Mouse (Mus musculus) heart, embryonic 15.5 days (tissue): ENCODE data around the gene Tmem143. TPM values are rescaled to one million over a fixed set of nuclear protein-coding genes. Genes with fewer than 3 reads are reported as not detected.
"Not testable (repeated sequence)": the region's sequence is repeated elsewhere in the genome, so short reads cannot be mapped to it uniquely, and the experiment has no call there.

Experiments used
- ATAC-seq: fragments of 200-750 bp; cut with Nextera tagmentation; replicated peaks from 2 replicates; pipeline ENCODE4 v1.8.0; 2017; ENCODE audit warnings: low read depth, moderate TSS enrichment; ENCODE audit not compliant: insufficient number of reproducible peaks, insufficient read depth, low FRiP score
- H3K27ac ChIP-seq: fragments of 300-500 bp; sonication (generic); 2 replicates; pipeline ENCODE4 v1.5.1; 2015; ENCODE audit warnings: mild to moderate bottlenecking, inconsistent platforms
- H3K27me3 ChIP-seq: fragments of 300-500 bp; sonication (generic); 2 replicates; pipeline ENCODE4 v1.6.1; 2015; ENCODE audit warnings: inconsistent platforms
- H3K36me3 ChIP-seq: fragments of 300-500 bp; sonication (generic); 2 replicates; pipeline ENCODE4 v1.6.1; 2015; ENCODE audit warnings: mild to moderate bottlenecking, inconsistent platforms
- H3K4me1 ChIP-seq: fragments of 300-500 bp; sonication (generic); replicated peaks from 2 replicates; pipeline ENCODE4 v1.6.1; 2015; ENCODE audit warnings: inconsistent platforms
- H3K4me2 ChIP-seq: fragments of 300-500 bp; sonication (generic); 2 replicates; pipeline ENCODE4 v1.6.1; 2015; ENCODE audit warnings: inconsistent platforms, mild to moderate bottlenecking, moderate library complexity
- H3K4me3 ChIP-seq: fragments of 300-500 bp; sonication (generic); 2 replicates; pipeline ENCODE4 v1.5.1; 2015; ENCODE audit warnings: mild to moderate bottlenecking, inconsistent platforms
- H3K9ac ChIP-seq: fragments of 300-500 bp; sonication (generic); 2 replicates; pipeline ENCODE4 v1.6.1; 2015; ENCODE audit warnings: mild to moderate bottlenecking, inconsistent platforms
- H3K9me3 ChIP-seq: fragments of 300-500 bp; sonication (generic); replicated peaks from 2 replicates; pipeline ENCODE4 v1.6.1; 2016; ENCODE audit warnings: inconsistent platforms
- WGBS: fragments of 180-500 bp; shearing (Covaris S2); methylation state at CpG from one replicate; pipeline ENCODE4 v1.1.7; 2015; ENCODE audit warnings: mixed read lengths; 5-methylcytosine and 5-hydroxymethylcytosine counted together
- polyA plus RNA-seq: library from polyadenylated mRNA; unstranded; fragments of >200 nt; fragmentation: Nextera tagmentation; extraction: Ambion mirVana; gene quantifications from 2 replicates; pipeline ENCODE4 v1.2.1, GENCODE M21; 2015

Gene Tmem143
- polyA plus RNA-seq, 1 experiment from 2014 or later, result 8.0 TPM

DNA sequence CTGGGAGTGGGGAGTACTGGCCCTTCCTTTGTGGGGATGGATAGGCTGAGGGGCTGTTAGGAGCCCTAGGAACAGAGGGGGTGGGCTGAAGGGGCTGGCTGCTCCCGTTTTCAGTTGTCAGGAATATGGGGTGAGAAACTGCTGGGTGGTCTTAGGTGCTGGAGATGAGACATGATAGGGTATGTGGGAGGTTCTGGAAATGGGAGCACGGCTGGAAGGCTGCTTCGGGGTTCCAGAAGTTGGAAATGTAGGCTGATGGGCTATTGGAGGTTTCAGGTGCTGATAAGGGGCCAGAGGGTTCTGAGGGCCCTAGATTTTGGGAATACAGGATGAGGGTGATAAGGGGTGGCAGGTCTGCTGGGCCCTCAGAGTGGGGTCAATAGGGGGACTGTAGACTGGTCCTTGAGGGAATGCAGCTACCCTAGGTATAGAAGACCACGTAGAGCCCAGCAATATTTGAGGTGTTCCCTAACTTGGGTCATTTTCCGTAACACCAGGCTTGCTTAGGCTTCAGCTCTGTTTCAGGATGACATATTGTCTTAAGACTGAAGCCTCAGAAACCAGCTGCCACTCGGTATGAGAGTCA is 717 bp upstream of the Tmem143 start:
- Histone ChIP-seq H3K27ac (peak overlapping the region; percentile 28; the same call in 1 of the 2 replicates), H3K4me1 (peaks cover 13% of the 10 kb centered on the region), H3K9me3 (no peaks in the 10 kb centered on the region), H3K4me2 (peak overlapping the region; percentile 93), H3K27me3 (no peaks in the 10 kb centered on the region), H3K36me3 (no peaks in the 10 kb centered on the region), H3K9ac (no peak overlapping the region), H3K4me3 (peak overlapping the region; percentile 61)
- WGBS, result 67% methylated on average over 6 of the region's 6 CpGs
- ATAC-seq, result 0 out of 2 replicates have a peak, but pooled peaks have one; percentile 1

DNA sequence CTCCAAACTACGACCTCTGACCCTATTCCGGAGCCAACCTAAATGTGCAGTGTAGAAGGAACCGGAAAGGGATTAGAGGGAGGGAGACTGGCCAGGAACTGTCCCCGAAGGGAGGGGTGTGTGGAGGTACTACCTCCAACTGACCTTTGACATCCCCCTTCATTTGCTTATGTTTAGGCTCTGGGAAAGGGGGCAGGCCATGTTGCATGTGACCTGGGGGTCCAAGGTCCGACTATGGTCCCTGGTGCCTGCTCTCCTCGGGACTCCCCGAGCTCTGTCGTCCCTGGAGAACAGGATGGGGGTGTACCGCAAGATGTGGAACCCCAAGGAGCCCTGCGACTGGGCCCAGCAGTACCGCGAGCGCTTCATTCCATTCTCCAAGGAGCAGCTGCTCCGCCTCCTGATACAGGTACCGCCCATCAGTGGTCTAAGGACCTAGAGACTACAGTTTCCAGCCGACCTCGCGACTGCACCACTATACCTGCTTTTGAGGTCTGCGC is 567 bp downstream of the Tmem143 start:
- H3K27ac ChIP-seq, result peak overlapping the region; percentile 82
- ATAC-seq, result peak; percentile 37
- H3K9ac ChIP-seq, result peak overlapping the region; percentile 69
- 2% methylated on average over 19 of the region's 19 CpGs for WGBS
- no peaks in the 10 kb centered on the region for H3K27me3 ChIP-seq
- no peaks in the 10 kb centered on the region for H3K36me3 ChIP-seq
- H3K4me3 ChIP-seq, result peak overlapping the region; percentile 61
- no peaks in the 10 kb centered on the region for H3K9me3 ChIP-seq
- peaks cover 13% of the 10 kb centered on the region for H3K4me1 ChIP-seq
- peak overlapping the region; percentile 93 for H3K4me2 ChIP-seq

DNA sequence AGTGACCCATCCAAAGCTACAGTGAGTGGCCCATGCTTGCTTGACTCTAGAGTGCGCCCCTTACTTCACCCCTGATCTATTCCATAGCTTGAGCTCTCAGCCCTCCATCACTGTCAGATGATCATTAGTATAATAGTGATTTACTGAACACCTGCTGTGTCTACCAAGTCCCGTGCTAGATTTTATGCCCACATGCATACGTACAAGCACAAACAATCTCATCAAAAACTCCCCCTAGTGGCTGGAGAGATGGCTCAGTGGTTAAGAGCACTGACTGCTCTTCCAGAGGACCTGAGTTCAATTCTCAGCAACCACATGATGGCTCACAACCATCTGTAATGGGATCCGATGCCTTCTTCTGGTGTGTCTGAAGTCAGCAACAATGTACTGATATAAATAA is 1.4 kb downstream of the Tmem143 start:
- peak overlapping the region; percentile 61; the same call in 1 of the 2 replicates for H3K4me3 ChIP-seq
- not testable (repeated sequence) for H3K27ac ChIP-seq, H3K9ac ChIP-seq, H3K27me3 ChIP-seq, H3K36me3 ChIP-seq, H3K9me3 ChIP-seq, ATAC-seq
- H3K4me1 ChIP-seq, result peaks cover 13% of the 10 kb centered on the region
- 63% methylated on average over 4 of the region's 4 CpGs for WGBS
- peak overlapping the region; percentile 93 for H3K4me2 ChIP-seq

DNA sequence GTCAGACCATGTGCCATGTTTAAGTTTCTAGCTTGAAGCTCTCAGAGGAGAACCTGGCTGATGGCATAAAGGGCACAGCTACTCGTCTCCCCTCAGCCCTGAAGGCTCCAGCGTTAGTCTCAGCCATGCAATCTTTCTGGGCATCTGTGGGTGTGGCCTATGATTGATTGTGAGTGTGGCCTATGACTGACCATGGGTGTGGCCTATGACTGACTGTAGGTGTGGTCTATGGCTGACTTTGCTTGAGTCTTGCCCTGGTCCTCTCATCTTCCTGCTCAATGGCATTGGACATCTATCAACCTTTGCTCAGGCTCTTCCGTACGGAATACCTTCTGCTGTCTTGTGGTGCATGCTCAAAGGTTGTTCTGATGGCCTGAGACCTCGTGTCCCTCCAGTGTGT is 4.8 kb downstream of the Tmem143 start:
- H3K27ac ChIP-seq, result no peak overlapping the region
- peaks cover 11% of the 10 kb centered on the region for H3K4me1 ChIP-seq
- no peak overlapping the region for H3K4me2 ChIP-seq
- H3K4me3 ChIP-seq, result no peak overlapping the region
- no peaks in the 10 kb centered on the region for H3K36me3 ChIP-seq
- no peak for ATAC-seq
- 56% methylated on average over 5 of the region's 5 CpGs for WGBS
- no peaks in the 10 kb centered on the region for H3K27me3 ChIP-seq
- no peaks in the 10 kb centered on the region for H3K9me3 ChIP-seq
- H3K9ac ChIP-seq, result no peak overlapping the region

DNA sequence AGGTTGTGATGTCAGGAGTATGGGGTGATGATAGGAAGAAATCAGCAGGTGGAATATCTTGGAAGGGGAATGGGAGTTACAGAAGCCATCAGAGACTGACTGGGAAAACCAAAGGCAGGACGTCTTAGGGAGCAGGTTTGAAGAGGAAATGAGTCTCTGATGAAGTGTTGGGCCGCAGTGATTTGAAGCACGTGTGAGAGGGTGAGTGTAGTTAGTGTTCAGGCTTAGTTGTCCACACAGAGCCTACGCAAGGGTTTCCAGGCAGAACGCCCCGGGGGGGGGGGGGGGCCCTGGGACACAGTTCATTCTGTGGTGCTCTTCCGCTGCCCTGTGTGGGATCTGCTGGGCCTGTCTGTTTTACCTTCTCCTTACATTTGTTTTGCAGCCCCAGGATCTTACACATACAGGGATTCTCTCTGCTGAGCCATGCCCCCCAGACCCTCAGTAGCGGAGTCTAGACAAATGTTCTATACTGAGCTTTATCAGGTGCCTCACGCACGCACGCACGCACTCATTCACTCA is 5.8 kb downstream of the Tmem143 start:
- H3K9ac ChIP-seq, result no peak overlapping the region
- no peak overlapping the region for H3K27ac ChIP-seq
- no peaks in the 10 kb centered on the region for H3K9me3 ChIP-seq
- no peak overlapping the region for H3K4me3 ChIP-seq
- H3K36me3 ChIP-seq, result no peaks in the 10 kb centered on the region
- no peak for ATAC-seq
- WGBS, result 68% methylated on average over 12 of the region's 12 CpGs
- H3K4me2 ChIP-seq, result no peak overlapping the region
- peaks cover 7% of the 10 kb centered on the region for H3K4me1 ChIP-seq
- no peaks in the 10 kb centered on the region for H3K27me3 ChIP-seq

DNA sequence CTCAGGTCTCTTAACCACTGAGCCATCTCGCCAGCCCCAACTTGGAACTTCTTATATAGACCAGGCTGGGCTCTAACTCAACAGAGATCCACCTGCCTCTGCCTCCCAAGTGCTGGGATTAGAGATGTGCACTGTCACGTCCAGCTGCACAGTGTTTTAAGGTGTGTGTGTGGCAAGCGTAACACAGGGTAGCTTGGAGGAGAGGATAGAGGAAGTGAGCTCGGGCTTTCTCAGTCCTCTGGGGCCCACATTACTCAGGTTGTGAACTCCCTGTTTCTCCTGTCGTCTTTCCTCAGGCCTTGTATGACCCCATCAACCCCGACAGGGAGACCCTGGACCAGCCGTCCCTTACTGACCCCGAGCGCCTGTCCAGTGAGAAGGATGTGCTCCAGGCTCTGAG is 9.9 kb downstream of the Tmem143 start:
- Histone ChIP-seq H3K4me1 (no peaks in the 10 kb centered on the region), H3K36me3 (peaks cover 17% of the 10 kb centered on the region), H3K27ac (no peak overlapping the region), H3K4me2 (no peak overlapping the region), H3K27me3 (no peaks in the 10 kb centered on the region), H3K4me3 (no peak overlapping the region), H3K9me3 (no peaks in the 10 kb centered on the region), H3K9ac (no peak overlapping the region)
- no peak for ATAC-seq
- WGBS, result 91% methylated on average over 9 of the region's 9 CpGs

DNA sequence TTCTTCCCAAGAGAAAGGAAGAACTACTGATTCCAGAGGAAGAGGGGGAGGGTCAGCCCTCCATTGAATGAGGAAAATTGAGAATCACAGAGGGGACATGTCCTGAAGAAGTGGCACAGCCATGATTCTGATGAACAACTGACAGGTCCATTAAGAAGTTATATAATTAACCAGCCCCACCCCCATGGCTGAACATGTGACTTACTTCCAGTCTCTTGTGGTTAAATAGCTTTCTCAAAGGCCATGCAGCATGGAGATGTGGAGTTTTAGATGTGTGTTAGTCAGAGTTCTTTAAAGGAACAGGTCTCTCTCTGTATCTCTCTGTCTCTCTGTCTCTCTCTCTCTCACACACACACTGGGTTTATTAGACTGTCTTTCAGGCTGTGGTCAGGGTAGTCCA is 11.6 kb downstream of the Tmem143 start:
- H3K9me3 ChIP-seq, result no peaks in the 10 kb centered on the region
- peaks cover 17% of the 10 kb centered on the region for H3K36me3 ChIP-seq
- no peak for ATAC-seq
- H3K4me3 ChIP-seq, result no peak overlapping the region
- H3K27ac ChIP-seq, result no peak overlapping the region
- no peak overlapping the region for H3K9ac ChIP-seq
- H3K4me2 ChIP-seq, result no peak overlapping the region
- H3K4me1 ChIP-seq, result no peaks in the 10 kb centered on the region
- no peaks in the 10 kb centered on the region for H3K27me3 ChIP-seq

DNA sequence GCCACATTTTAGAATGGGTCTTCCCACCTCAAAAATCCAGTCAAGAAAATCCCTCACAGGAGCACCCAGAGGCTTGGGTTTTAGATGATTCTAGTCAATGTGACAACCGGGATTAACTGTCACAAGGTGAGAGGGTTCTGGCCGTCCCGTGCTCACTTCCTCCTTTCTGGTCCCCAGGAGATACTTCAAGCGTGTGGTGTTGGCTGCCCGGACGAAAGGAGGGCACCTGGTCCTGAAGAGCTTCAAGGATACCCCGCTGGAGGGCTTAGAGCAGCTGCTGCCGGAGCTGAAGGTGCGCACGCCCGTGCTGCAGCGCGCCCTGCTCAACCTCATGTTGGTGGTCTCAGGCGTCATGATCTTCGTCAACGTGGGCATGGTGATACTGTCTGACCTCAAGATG is 12.4 kb downstream of the Tmem143 start:
- 87% methylated on average over 16 of the region's 16 CpGs for WGBS
- no peak for ATAC-seq
- Histone ChIP-seq H3K27ac (no peak overlapping the region), H3K4me3 (no peak overlapping the region), H3K4me2 (no peak overlapping the region), H3K9ac (no peak overlapping the region), H3K4me1 (no peaks in the 10 kb centered on the region), H3K9me3 (no peaks in the 10 kb centered on the region), H3K27me3 (no peaks in the 10 kb centered on the region), H3K36me3 (peaks cover 17% of the 10 kb centered on the region)

DNA sequence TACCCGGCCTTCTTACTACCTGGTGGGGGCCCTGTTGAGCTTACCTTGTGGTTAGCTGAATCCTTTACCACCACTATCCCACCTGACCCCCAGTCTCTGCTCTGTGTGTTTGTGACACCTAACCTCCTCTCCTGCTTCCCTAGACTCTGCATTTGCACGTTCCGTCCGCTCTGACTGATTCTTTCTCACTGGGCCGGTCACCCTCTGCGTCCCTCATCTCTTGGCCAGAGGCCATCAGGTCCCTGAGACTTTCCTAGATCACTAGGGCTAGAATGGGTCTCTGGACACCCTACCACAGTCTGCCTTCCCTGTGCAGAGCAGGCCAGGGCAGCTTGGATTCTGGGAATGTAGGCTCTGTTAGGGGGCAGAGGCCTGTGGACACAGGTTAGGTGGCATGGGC is 17.3 kb downstream of the Tmem143 start:
- Histone ChIP-seq H3K9ac (no peak overlapping the region), H3K4me2 (no peak overlapping the region), H3K4me1 (peaks cover 25% of the 10 kb centered on the region), H3K36me3 (peaks cover 17% of the 10 kb centered on the region), H3K27ac (no peak overlapping the region), H3K4me3 (no peak overlapping the region), H3K27me3 (no peaks in the 10 kb centered on the region), H3K9me3 (no peaks in the 10 kb centered on the region)
- 83% methylated on average over 6 of the region's 6 CpGs for WGBS
- no peak for ATAC-seq

DNA sequence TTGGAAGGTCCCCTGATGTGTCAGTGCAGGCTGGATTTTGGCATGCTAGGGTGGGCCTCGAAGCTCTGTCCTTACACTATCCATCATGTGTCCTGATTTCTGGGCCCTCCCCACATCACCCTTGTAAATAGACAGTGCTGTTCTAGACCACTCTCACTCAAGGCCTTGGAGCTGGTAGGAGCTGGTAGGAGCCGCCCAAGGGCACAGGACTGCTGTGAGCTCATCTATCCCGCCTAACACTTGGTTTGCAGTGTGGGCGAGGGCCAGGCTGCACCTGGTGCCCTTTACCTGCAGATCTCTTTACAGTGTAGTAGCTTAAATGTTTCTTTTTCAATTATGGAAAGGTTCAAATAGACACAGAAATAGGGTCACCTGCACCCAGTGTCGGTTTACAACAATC is 18.3 kb downstream of the Tmem143 start:
- Histone ChIP-seq H3K9me3 (no peaks in the 10 kb centered on the region), H3K27ac (no peak overlapping the region), H3K4me2 (no peak overlapping the region), H3K36me3 (peaks cover 8% of the 10 kb centered on the region), H3K4me1 (peaks cover 34% of the 10 kb centered on the region), H3K27me3 (no peaks in the 10 kb centered on the region), H3K4me3 (no peak overlapping the region), H3K9ac (no peak overlapping the region)
- ATAC-seq, result no peak
- WGBS, result 86% methylated on average over 5 of the region's 5 CpGs

DNA sequence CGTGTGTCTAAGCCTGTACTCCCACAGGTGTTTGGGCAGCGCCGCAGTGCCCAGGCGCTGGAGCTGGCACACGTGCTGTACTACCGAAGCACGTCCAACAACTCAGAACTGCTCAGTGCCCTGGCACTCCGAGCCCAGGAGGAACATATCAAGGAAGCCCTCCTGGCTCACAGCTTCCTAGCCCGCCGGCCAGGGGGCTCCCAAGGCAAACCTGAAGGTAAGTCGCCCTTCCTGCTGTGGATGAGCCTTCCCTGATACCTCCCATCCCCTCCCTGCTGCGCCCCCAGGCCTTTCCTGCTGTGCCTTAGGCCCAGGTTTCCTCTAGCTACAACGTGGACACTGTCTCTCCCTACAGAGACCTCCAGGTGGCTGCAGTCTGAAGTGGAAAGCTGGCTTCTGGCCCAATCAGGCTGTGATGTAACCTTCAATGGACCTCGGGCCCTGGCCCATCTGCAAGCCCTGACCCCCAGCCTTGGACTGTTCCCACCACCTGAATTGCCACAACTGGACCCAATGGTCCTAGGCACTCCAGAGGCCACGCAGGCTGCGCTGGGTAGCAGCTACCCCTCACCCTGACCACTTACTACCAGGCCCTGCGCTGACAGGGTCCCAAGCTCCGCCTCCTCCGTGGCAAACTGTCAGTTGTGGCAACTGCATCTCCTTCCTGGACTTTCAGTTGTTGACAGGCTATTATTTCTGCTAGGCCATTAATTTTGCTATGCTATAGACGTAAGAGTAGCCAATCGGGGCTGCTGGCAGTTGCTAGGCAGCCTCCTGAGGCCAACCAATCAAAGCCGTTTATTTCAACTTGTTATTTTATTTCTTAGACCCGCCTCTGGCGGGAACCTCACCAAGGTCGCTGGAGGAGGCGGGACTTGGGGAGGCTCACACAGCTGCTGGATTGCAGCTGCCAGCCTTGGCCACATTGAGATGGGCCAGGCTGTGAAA is 19.6 kb downstream of the Tmem143 start:
- Histone ChIP-seq H3K9ac (peak overlapping the region; percentile 47), H3K36me3 (peaks cover under 1% of the 10 kb centered on the region; the same call in 1 of the 2 replicates), H3K27me3 (no peaks in the 10 kb centered on the region), H3K4me2 (peak overlapping the region; percentile 64), H3K4me1 (peaks cover 37% of the 10 kb centered on the region), H3K9me3 (no peaks in the 10 kb centered on the region), H3K4me3 (peak overlapping the region; percentile 45), H3K27ac (peak overlapping the region; percentile 71)
- peak; percentile 75 for ATAC-seq
- WGBS, result 37% methylated on average over 26 of the region's 26 CpGs
